Mouse (Mus musculus) heart, postnatal 0 days (tissue): ENCODE results near the gene Cacna2d4. TPM values are rescaled to one million over a fixed set of nuclear protein-coding genes. Genes with fewer than 3 reads are reported as not detected.
A peak's percentile ranks its signal among the peaks of the same experiment; 100 is the strongest.

Experiments
- ATAC-seq: fragments of 200-750 bp; cut with Nextera tagmentation; 2 replicates; pipeline ENCODE4 v1.8.0; 2017; ENCODE audit warnings: low read depth, moderate number of reproducible peaks, moderate library complexity; ENCODE audit not compliant: insufficient read depth
- DNase-seq: peaks from one replicate; pipeline ENCODE4 v3.0.0-alpha.2; 2016; ENCODE audit warnings: low spot score
- H3K27ac ChIP-seq: fragments of 300-500 bp; sonication (generic); 2 replicates; pipeline ENCODE4 v1.5.1; 2014; ENCODE audit warnings: low read depth, mild to moderate bottlenecking
- H3K27me3 ChIP-seq: fragments of 300-500 bp; sonication (generic); 2 replicates; pipeline ENCODE4 v1.6.1; 2014; ENCODE audit warnings: low read length, mixed read lengths; ENCODE audit not compliant: control insufficient read depth, insufficient read depth
- H3K36me3 ChIP-seq: fragments of 300-500 bp; sonication (generic); replicated peaks from 2 replicates; pipeline ENCODE4 v1.6.1; 2014; ENCODE audit warnings: low read length, mixed read lengths; ENCODE audit not compliant: control insufficient read depth, insufficient read depth
- H3K4me1 ChIP-seq: fragments of 300-500 bp; sonication (generic); 2 replicates; pipeline ENCODE4 v1.6.1; 2014; ENCODE audit warnings: antibody characterized with exemption; ENCODE audit not compliant: control insufficient read depth, insufficient read depth
- H3K4me2 ChIP-seq: fragments of 300-500 bp; sonication (generic); 2 replicates; pipeline ENCODE4 v1.6.1; 2014; ENCODE audit warnings: low read depth, mild to moderate bottlenecking, low read length, moderate library complexity
- H3K4me3 ChIP-seq: fragments of 300-500 bp; sonication (generic); 2 replicates; pipeline ENCODE4 v1.5.1; 2014; ENCODE audit warnings: low read depth, low read length
- H3K9ac ChIP-seq: fragments of 300-500 bp; sonication (generic); replicated peaks from 2 replicates; pipeline ENCODE4 v1.6.1; 2014; ENCODE audit warnings: low read depth, low read length, mixed read lengths
- H3K9me3 ChIP-seq: fragments of 300-500 bp; sonication (generic); replicated peaks from 2 replicates; pipeline ENCODE4 v1.6.1; 2016; ENCODE audit warnings: low read length; ENCODE audit not compliant: control insufficient read depth
- CTCF ChIP-seq: IDR thresholded peaks from 2 replicates; pipeline ENCODE4 v1.5.1; 2016; ENCODE audit warnings: antibody characterized with exemption, control low read depth, low read depth
- EP300 ChIP-seq: IDR thresholded peaks from 2 replicates; pipeline ENCODE4 v1.6.1; 2016; ENCODE audit warnings: antibody characterized with exemption, low read depth
- WGBS: fragments of 180-500 bp; shearing (Covaris S2); extraction: QIAGEN DNeasy Blood & Tissue Kit; methylation state at CpG from one replicate; pipeline ENCODE4 v1.1.7; 2014; 5-methylcytosine and 5-hydroxymethylcytosine counted together
- polyA plus RNA-seq: library from polyadenylated mRNA; unstranded; fragments of >200 nt; fragmentation: Nextera tagmentation; extraction: Ambion mirVana; gene quantifications from 2 replicates; pipeline ENCODE4 v1.2.1, GENCODE M21; 2015
- total RNA-seq: library from RNA; depleted of rRNA; stranded (reverse); fragments of >200 nt; gene quantifications from 2 replicates; pipeline ENCODE4 v1.2.3, GENCODE M21; 2014; ENCODE audit warnings: low replicate concordance

Cacna2d4 gene
- total and polyA plus RNA-seq, 2 experiments from 2014 or later: not detected

DNA sequence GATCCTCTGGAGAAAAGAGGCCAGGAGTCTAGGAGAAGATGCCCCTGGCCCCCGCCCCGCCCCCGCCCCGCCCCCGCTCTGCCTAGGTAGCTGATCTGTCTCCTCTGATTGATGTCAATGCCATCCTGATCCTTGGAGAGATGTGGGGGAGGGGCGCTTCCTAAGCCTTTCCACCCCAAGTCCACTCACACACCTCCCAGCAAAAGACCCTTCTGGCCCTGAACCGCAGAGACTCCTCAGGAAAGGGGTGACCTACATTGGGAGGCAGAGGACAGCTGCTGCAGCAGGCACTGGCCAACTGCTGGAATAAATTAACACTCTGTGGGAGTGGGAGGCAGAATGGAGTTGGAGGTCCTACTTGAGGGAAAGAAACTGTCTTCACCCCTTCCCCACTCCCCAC lies 90.2 kb downstream of the Cacna2d4 start:
- Histone ChIP-seq H3K9me3 (no peaks in the 10 kb centered on the region), H3K27ac (no peak overlapping the region), H3K36me3 (no peaks in the 10 kb centered on the region), H3K4me3 (no peak overlapping the region), H3K4me2 (no peak overlapping the region), H3K27me3 (peaks cover 62% of the 10 kb centered on the region), H3K4me1 (peaks cover 18% of the 10 kb centered on the region; the same call in 1 of the 2 replicates), H3K9ac (no peak overlapping the region)
- TF ChIP-seq EP300 (no peak), CTCF (no peak)
- ATAC-seq (no peak), DNase-seq (no peak)
- 11% methylated on average over 3 of the region's 7 CpGs for WGBS

GRCm38 (mm10) chr6:119328521-119329115 lies 92.3 kb downstream of the Cacna2d4 start:
- no peaks in the 10 kb centered on the region for H3K9me3 ChIP-seq
- TF ChIP-seq EP300 (no peak), CTCF (no peak)
- peak overlapping the region; percentile 43 for H3K4me2 ChIP-seq
- ATAC-seq (peak; percentile 21), DNase-seq (no peak)
- H3K36me3 ChIP-seq: no peaks in the 10 kb centered on the region
- no peak overlapping the region for H3K27ac ChIP-seq
- peaks cover 18% of the 10 kb centered on the region; the same call in 1 of the 2 replicates for H3K4me1 ChIP-seq
- no peak overlapping the region for H3K9ac ChIP-seq
- WGBS: 4% methylated on average over 10 of the region's 11 CpGs
- H3K4me3 ChIP-seq: no peak overlapping the region
- peaks cover 82% of the 10 kb centered on the region for H3K27me3 ChIP-seq

DNA sequence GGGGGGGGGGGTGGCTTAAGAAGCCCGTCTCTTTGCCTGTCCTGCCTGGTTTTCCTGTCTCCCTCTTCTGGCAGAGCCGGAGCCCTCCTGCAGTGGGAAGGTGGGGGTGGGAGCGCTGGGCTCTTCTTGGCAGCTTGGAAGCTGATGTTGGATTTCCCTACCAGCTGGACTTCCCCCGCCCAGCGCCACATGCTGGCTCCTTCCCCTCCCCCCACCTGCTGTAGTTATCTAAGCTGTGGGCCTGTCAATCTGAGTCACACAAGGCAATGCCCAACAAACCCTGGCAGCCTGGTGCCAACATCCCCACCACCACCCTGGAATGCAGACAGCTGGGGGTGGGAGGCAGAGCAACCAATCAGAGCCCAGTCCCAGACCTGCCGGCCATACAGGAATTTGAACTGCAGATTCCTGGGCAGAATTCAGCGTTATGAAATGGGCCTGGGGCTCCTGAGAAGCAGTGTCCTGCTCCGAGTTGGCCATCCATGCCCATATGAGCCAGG lies 92.9 kb downstream of the Cacna2d4 start:
- TF ChIP-seq EP300: 0 out of 2 replicates have a peak, but pooled peaks have one; percentile 61
- TF ChIP-seq CTCF: peak; percentile 31
- H3K4me1 ChIP-seq: peaks cover 18% of the 10 kb centered on the region; the same call in 1 of the 2 replicates
- peak overlapping the region; percentile 43 for H3K4me2 ChIP-seq
- peaks cover 83% of the 10 kb centered on the region for H3K27me3 ChIP-seq
- peak; percentile 75 for DNase-seq
- peak; percentile 88 for ATAC-seq
- WGBS: 1% methylated on average over 8 of the region's 8 CpGs
- H3K9me3 ChIP-seq: no peaks in the 10 kb centered on the region
- no peak overlapping the region for H3K27ac ChIP-seq
- no peaks in the 10 kb centered on the region for H3K36me3 ChIP-seq
- no peak overlapping the region for H3K9ac ChIP-seq
- H3K4me3 ChIP-seq: peak overlapping the region; percentile 8; the same call in 1 of the 2 replicates

DNA sequence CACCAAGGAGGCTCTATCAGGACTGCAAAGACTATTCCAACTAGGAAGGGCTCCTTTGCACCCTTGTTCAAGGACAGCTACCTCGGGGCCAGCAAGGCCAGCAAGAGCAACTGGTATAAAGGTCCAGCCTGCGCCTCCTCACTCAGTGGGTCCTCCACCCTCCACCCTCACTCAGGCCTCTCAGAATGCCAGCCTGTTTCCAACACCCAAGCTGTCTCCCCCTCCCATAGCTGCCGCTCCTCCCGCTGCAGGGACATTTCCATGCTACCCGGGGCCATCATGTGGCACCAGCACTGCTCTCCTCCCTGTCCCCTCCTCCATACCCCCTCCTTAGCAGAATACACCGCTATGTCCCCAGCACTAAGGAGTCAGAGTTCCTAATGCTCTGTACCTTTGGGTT lies 93.6 kb downstream of the Cacna2d4 start:
- Histone ChIP-seq H3K27me3 (peaks cover 80% of the 10 kb centered on the region), H3K27ac (no peak overlapping the region), H3K4me1 (peaks cover 18% of the 10 kb centered on the region; the same call in 1 of the 2 replicates), H3K4me3 (peak overlapping the region; percentile 45), H3K9ac (no peak overlapping the region), H3K4me2 (peak overlapping the region; percentile 61), H3K9me3 (no peaks in the 10 kb centered on the region), H3K36me3 (no peaks in the 10 kb centered on the region)
- ATAC-seq (no peak), DNase-seq (no peak)
- TF ChIP-seq EP300 (no peak), CTCF (no peak)
- WGBS: 13% methylated on average over 6 of the region's 6 CpGs

DNA sequence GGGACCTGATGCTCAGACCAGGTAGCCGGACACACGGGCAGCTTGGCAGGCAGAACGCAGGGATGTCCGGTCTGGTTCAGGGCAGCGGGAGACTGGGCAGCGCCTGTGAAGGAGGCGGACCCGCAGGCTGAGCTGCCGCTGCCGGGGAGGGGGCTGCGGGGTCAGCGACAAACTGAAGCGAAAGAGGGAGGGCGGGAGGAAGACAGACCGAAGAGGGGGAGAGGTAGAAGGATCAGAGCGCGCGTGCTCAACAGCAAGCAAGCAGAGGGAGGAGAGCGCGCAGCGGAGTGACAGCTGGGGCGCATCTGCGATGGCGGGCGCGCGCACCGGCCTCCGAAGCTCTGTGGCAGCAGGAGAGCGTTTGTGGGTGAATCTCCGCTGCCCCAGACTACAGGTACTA lies 94.2 kb downstream of the Cacna2d4 start, which contains the start of gene Lrtm2:
Lrtm2 (minus strand) TSS at position 261 of the 400 bp plus-strand sequence.
- under 1% methylated on average over 31 of the region's 31 CpGs for WGBS
- peak within 1 kb of the TSS; percentile 61 for H3K4me2 ChIP-seq
- TF ChIP-seq EP300 (no peak), CTCF (no peak)
- DNase-seq: no peak
- H3K36me3 ChIP-seq: no peaks in the 10 kb centered on the region
- H3K4me1 ChIP-seq: peaks cover 18% of the 10 kb centered on the region; the same call in 1 of the 2 replicates
- peaks cover 75% of the 10 kb centered on the region for H3K27me3 ChIP-seq
- no peaks in the 10 kb centered on the region for H3K9me3 ChIP-seq
- no peak within 1 kb of the TSS for H3K27ac ChIP-seq
- no peak for ATAC-seq
- no peak within 1 kb of the TSS for H3K9ac ChIP-seq
- H3K4me3 ChIP-seq: peak within 1 kb of the TSS; percentile 45

- TF ChIP-seq CTCF: no peak
- no peak for TF ChIP-seq EP300
- Histone ChIP-seq H3K36me3 (no peaks in the 10 kb centered on the region), H3K4me2 (no peak overlapping the region), H3K9ac (no peak overlapping the region), H3K27ac (no peak overlapping the region), H3K4me1 (peaks cover 18% of the 10 kb centered on the region; the same call in 1 of the 2 replicates), H3K4me3 (no peak overlapping the region), H3K27me3 (peaks cover 61% of the 10 kb centered on the region), H3K9me3 (no peaks in the 10 kb centered on the region)
- DNase-seq (no peak), ATAC-seq (no peak)
- WGBS: 14% methylated on average over 1 of the region's 1 CpGs
Observed at GRCm38 (mm10) chr6:119332111-119332510, 95.8 kb downstream of the Cacna2d4 start.
